Mouse (Mus musculus) adrenal gland, adult 18-20 months (tissue): Measurements from ENCODE around the gene C9orf72. TPM values are rescaled to one million over a fixed set of nuclear protein-coding genes. Genes with fewer than 3 reads are reported as not detected.

ENCODE experiments used
- total RNA-seq, 2 experiments: library from RNA; stranded (reverse); gene quantifications; 1 replicate in 1 of 2; 2 replicates in 1 of 2; pipeline ENCODE4 v1.2.3; 2021

Gene C9orf72
- total RNA-seq, 2 experiments from 2014 or later, result 15.6 to 27.4 TPM

Other genes starting within 250 kb of the C9orf72 start
- not detected for gene Ifnk, start 74.1 kb downstream of the C9orf72 start, total RNA-seq
- 10 to 100 TPM; 17.4 to 21.1 TPM for gene Mob3b, start 68.7 kb downstream of the C9orf72 start, total RNA-seq